Mouse (Mus musculus): ENCODE data around the gene Fgb.

- TF ChIP-seq POLR2A (IDR thresholded peaks at IDR 0.05; ENCODE audit: control insufficient read depth, low read depth, low read length) (no peak), CTCF (IDR thresholded peaks at IDR 0.05; ENCODE audit: control insufficient read depth, insufficient read depth, insufficient replicate concordance, low read depth, low read length) (no peak)
These were observed 998 bp upstream of the Fgb start for GRCm38 (mm10) chr3:83050661-83051060.
